Mouse (Mus musculus) thymus, postnatal 14 days (tissue): ENCODE results near the gene Fbxl17.
A peak's percentile ranks its signal among the peaks of the same experiment; 100 is the strongest.

ENCODE experiments used
- DNase-seq: peaks from one replicate; pipeline ENCODE4 v3.0.0; 2021

Fbxl17 gene

GRCm38 (mm10) chr17:63326227-63326626, 173.6 kb downstream of the Fbxl17 start:
- DNase-seq = no peak

GRCm38 (mm10) chr17:63324672-63325071, 175.1 kb downstream of the Fbxl17 start:
- DNase-seq = no peak

GRCm38 (mm10) chr17:63324039-63324438, 175.8 kb downstream of the Fbxl17 start:
- peak; percentile 75 for DNase-seq

GRCm38 (mm10) chr17:63322846-63323245, 177.0 kb downstream of the Fbxl17 start:
- DNase-seq = no peak

- no peak for DNase-seq
Measured at GRCm38 (mm10) chr17:63321290-63321689, 178.5 kb downstream of the Fbxl17 start.

GRCm38 (mm10) chr17:63317518-63317917, 182.3 kb downstream of the Fbxl17 start:
- DNase-seq = no peak

GRCm38 (mm10) chr17:63315646-63316480, 184.0 kb downstream of the Fbxl17 start:
- no peak for DNase-seq

GRCm38 (mm10) chr17:63312804-63313203, 187.0 kb downstream of the Fbxl17 start:
- DNase-seq = no peak

- no peak for DNase-seq
Measured at GRCm38 (mm10) chr17:63312330-63312729, 187.5 kb downstream of the Fbxl17 start.

GRCm38 (mm10) chr17:63311613-63312012, 188.2 kb downstream of the Fbxl17 start:
- DNase-seq = no peak

- no peak for DNase-seq
Measured at GRCm38 (mm10) chr17:63310021-63310420, 189.8 kb downstream of the Fbxl17 start.

- no peak for DNase-seq
Measured at GRCm38 (mm10) chr17:63303862-63304261, 196.0 kb downstream of the Fbxl17 start.

GRCm38 (mm10) chr17:63301822-63302393, 197.9 kb downstream of the Fbxl17 start:
- DNase-seq = no peak

- DNase-seq = no peak
Measured at GRCm38 (mm10) chr17:63295471-63295870, 204.3 kb downstream of the Fbxl17 start.

GRCm38 (mm10) chr17:63294961-63295360, 204.9 kb downstream of the Fbxl17 start:
- no peak for DNase-seq

GRCm38 (mm10) chr17:63293979-63294378, 205.8 kb downstream of the Fbxl17 start:
- no peak for DNase-seq

- DNase-seq = no peak
Measured at GRCm38 (mm10) chr17:63289317-63289913, 210.4 kb downstream of the Fbxl17 start.

- no peak for DNase-seq
Measured at GRCm38 (mm10) chr17:63288850-63289249, 211.0 kb downstream of the Fbxl17 start.

- DNase-seq = no peak
Measured at GRCm38 (mm10) chr17:63287413-63287812, 212.4 kb downstream of the Fbxl17 start.

GRCm38 (mm10) chr17:63285265-63285939, 214.4 kb downstream of the Fbxl17 start:
- DNase-seq = no peak

GRCm38 (mm10) chr17:63284074-63284473, 215.7 kb downstream of the Fbxl17 start:
- no peak for DNase-seq

- no peak for DNase-seq
Measured at GRCm38 (mm10) chr17:63282004-63282403, 217.8 kb downstream of the Fbxl17 start.

GRCm38 (mm10) chr17:63280990-63281389, 218.8 kb downstream of the Fbxl17 start:
- no peak for DNase-seq
